Mouse (Mus musculus): ENCODE measurements around the gene Lrrc2. TPM values are rescaled to one million over a fixed set of nuclear protein-coding genes. Genes with fewer than 3 reads are reported as not detected.
A peak's percentile ranks its signal among the peaks of the same experiment; 100 is the strongest.

Lrrc2 gene
- total RNA-seq, 2 experiments from 2014 or later, result 3.8 to 3.9 TPM

GRCm38 (mm10) chr9:110947261-110947661, 4.1 kb upstream of the Lrrc2 start:
- no peak for DNase-seq (ENCODE audit: low spot score in 2 of 2)

GRCm38 (mm10) chr9:110947900-110948299, 3.4 kb upstream of the Lrrc2 start:
- no peak for DNase-seq (ENCODE audit: low spot score in 2 of 2)

- no peak for DNase-seq (ENCODE audit: low spot score in 2 of 2)
Observed at GRCm38 (mm10) chr9:110948813-110949310, 2.5 kb upstream of the Lrrc2 start.

GRCm38 (mm10) chr9:110950109-110950508, 1.2 kb upstream of the Lrrc2 start:
- no peak for DNase-seq (ENCODE audit: low spot score in 2 of 2)

- no peak for DNase-seq (ENCODE audit: low spot score in 2 of 2)
Observed at GRCm38 (mm10) chr9:110951866-110952265, 521 bp downstream of the Lrrc2 start.

- no peak for DNase-seq (ENCODE audit: low spot score in 2 of 2)
Observed at GRCm38 (mm10) chr9:110952398-110952797, 1.1 kb downstream of the Lrrc2 start.

GRCm38 (mm10) chr9:110952931-110953549, 1.7 kb downstream of the Lrrc2 start:
- no peak for DNase-seq (ENCODE audit: low spot score in 2 of 2)

- DNase-seq (ENCODE audit: low spot score in 2 of 2), result peak; percentile 24 to 63
Observed at GRCm38 (mm10) chr9:110953550-110954461, 2.5 kb downstream of the Lrrc2 start.

GRCm38 (mm10) chr9:110954681-110955445, 3.5 kb downstream of the Lrrc2 start:
- no peak for DNase-seq (ENCODE audit: low spot score in 2 of 2)

GRCm38 (mm10) chr9:110955962-110956361, 4.6 kb downstream of the Lrrc2 start:
- no peak for DNase-seq (ENCODE audit: low spot score in 2 of 2)

GRCm38 (mm10) chr9:110959669-110960068, 8.3 kb downstream of the Lrrc2 start:
- DNase-seq (ENCODE audit: low spot score in 2 of 2), result no peak

- no peak for DNase-seq (ENCODE audit: low spot score in 2 of 2)
Observed at GRCm38 (mm10) chr9:110960230-110961149, 9.1 kb downstream of the Lrrc2 start.

GRCm38 (mm10) chr9:110961386-110961785, 10.0 kb downstream of the Lrrc2 start:
- no peak for DNase-seq (ENCODE audit: low spot score in 2 of 2)

GRCm38 (mm10) chr9:110963566-110964115, 12.3 kb downstream of the Lrrc2 start:
- no peak for DNase-seq (ENCODE audit: low spot score in 2 of 2)

- no peak for DNase-seq (ENCODE audit: low spot score in 2 of 2)
Observed at GRCm38 (mm10) chr9:110965062-110965909, 13.9 kb downstream of the Lrrc2 start.

- DNase-seq (ENCODE audit: low spot score in 2 of 2), result no peak
Observed at GRCm38 (mm10) chr9:110965910-110966231, 14.5 kb downstream of the Lrrc2 start.

GRCm38 (mm10) chr9:110979411-110979810, 28.1 kb downstream of the Lrrc2 start:
- DNase-seq (ENCODE audit: low spot score in 2 of 2), result no peak

GRCm38 (mm10) chr9:110982351-110982750, 31.0 kb downstream of the Lrrc2 start:
- DNase-seq (ENCODE audit: low spot score in 2 of 2), result no peak

GRCm38 (mm10) chr9:110984096-110984495, 32.8 kb downstream of the Lrrc2 start:
- DNase-seq (ENCODE audit: low spot score in 2 of 2), result no peak
